Comparison of ENCODE assay signal across 11 mouse cellular contexts in genomic region chr14:105675801-105676645, GRCm38 (mm10).
DNase-seq lines count a peak whose midpoint lies in the region; ATAC-seq and TF ChIP-seq lines count a peak whose summit lies in the region.
"Had no signal": no experiment of that assay in that cellular context is flagged by ENCODE, and none has a peak within 500 bp of the region (broad histone marks: within the 10 kb centered on the region; RNA-seq: fewer than 3 reads in every experiment).

No protein-coding gene starts in this region.

- H3K4me2 ChIP-seq in midbrain, embryonic 14.5 days (ENCODE audit: low read length) = no peak overlapping the region
- H3K4me2 ChIP-seq: embryonic facial prominence, embryonic 12.5 days; liver, embryonic 13.5 days; stomach, embryonic 15.5 days had no signal

- 0 out of 2 replicates have a peak, but pooled peaks cover 4% of the 10 kb centered on the region for H3K4me1 ChIP-seq in midbrain, embryonic 14.5 days (ENCODE audit: control insufficient read depth, insufficient read depth, low read length)
- H3K4me1 ChIP-seq: liver, embryonic 13.5 days had no signal

- no peaks in the 10 kb centered on the region for H3K36me3 ChIP-seq in midbrain, embryonic 14.5 days (ENCODE audit: control insufficient read depth, insufficient read depth, low read length)
- H3K36me3 ChIP-seq: embryonic facial prominence, embryonic 12.5 days; liver, embryonic 13.5 days; stomach, embryonic 15.5 days had no signal

- no peaks in the 10 kb centered on the region for H3K27me3 ChIP-seq in midbrain, embryonic 14.5 days (ENCODE audit: control insufficient read depth, insufficient read depth, low read length)
- H3K27me3 ChIP-seq: embryonic facial prominence, embryonic 12.5 days; liver, embryonic 13.5 days; stomach, embryonic 15.5 days had no signal

- no peak for TF ChIP-seq CTCF in brain, embryonic 14.5 days (IDR thresholded peaks at IDR 0.05; ENCODE audit: borderline replicate concordance, extremely low read depth, insufficient read depth, insufficient read length)

- no peak overlapping the region for H3K4me3 ChIP-seq in midbrain, embryonic 14.5 days (replicated peaks; ENCODE audit: low read depth, low read length)
- H3K4me3 ChIP-seq: embryonic facial prominence, embryonic 12.5 days; liver, embryonic 13.5 days; stomach, embryonic 15.5 days had no signal

- TF ChIP-seq POLR2A in brain, embryonic 14.5 days (IDR thresholded peaks at IDR 0.05; ENCODE audit: borderline replicate concordance, extremely low read depth, insufficient read depth, insufficient read length, poor library complexity, severe bottlenecking) = no peak

- H3K9me3 ChIP-seq in midbrain, embryonic 14.5 days (ENCODE audit: control insufficient read depth, low read length) = no peaks in the 10 kb centered on the region
- H3K9me3 ChIP-seq: embryonic facial prominence, embryonic 12.5 days; liver, embryonic 13.5 days; stomach, embryonic 15.5 days had no signal

- DNase-seq in kidney, adult 9 months = peak; percentile 39
- no peak for DNase-seq in kidney, postnatal 10 days
- DNase-seq in brain, embryonic 14.5 days (ENCODE audit: low read depth) = peak; percentile 90
- peak; percentile 82 for DNase-seq in midbrain, embryonic 14.5 days
- no peak for DNase-seq in gastrocnemius, adult 18-20 months (ENCODE audit: low spot score)
- no peak for DNase-seq in adrenal gland, postnatal 25 days
- DNase-seq in layer of hippocampus, adult 9-11 months = no peak
- DNase-seq: liver, embryonic 13.5 days had no signal

- 26% methylated on average over 13 of the region's 13 CpGs for WGBS in midbrain, embryonic 14.5 days

- ATAC-seq in granulocyte monocyte progenitor cell, adult 5-6 weeks (replicated peaks; ENCODE audit: poor library complexity, severe bottlenecking) = peak; percentile 79
- peak; percentile 34; the same call in 1 of the 2 replicates for ATAC-seq in midbrain, embryonic 14.5 days (ENCODE audit: low FRiP score, low TSS enrichment)

- H3K9ac ChIP-seq in midbrain, embryonic 14.5 days (replicated peaks; ENCODE audit: low read length) = no peak overlapping the region
- H3K9ac ChIP-seq: embryonic facial prominence, embryonic 12.5 days; liver, embryonic 13.5 days; stomach, embryonic 15.5 days had no signal

- no peak overlapping the region for H3K27ac ChIP-seq in midbrain, embryonic 14.5 days (replicated peaks; ENCODE audit: low read depth, low read length)
- H3K27ac ChIP-seq: embryonic facial prominence, embryonic 12.5 days; liver, embryonic 13.5 days; stomach, embryonic 15.5 days had no signal

Comparison
In these comparisons a context has a peak if more than half of its experiments do, and no peak if none do; other contexts are left out.
1. DNase-seq: peak in kidney, adult 9 months (single experiment), brain, embryonic 14.5 days (single experiment) and midbrain, embryonic 14.5 days (single experiment); none in kidney, postnatal 10 days (single experiment), gastrocnemius, adult 18-20 months (single experiment), adrenal gland, postnatal 25 days (single experiment) and layer of hippocampus, adult 9-11 months (single experiment).